Mouse (Mus musculus) limb, embryonic 12.5 days (tissue): ENCODE data around the gene Ccdc107. TPM values are rescaled to one million over a fixed set of nuclear protein-coding genes. Genes with fewer than 3 reads are reported as not detected.
A peak's percentile ranks its signal among the peaks of the same experiment; 100 is the strongest.

Source experiments
- ATAC-seq: fragments of 200-750 bp; cut with Nextera tagmentation; 2 replicates; pipeline ENCODE4 v1.8.0; 2017; ENCODE audit warnings: low read depth, moderate TSS enrichment; ENCODE audit not compliant: insufficient number of reproducible peaks, insufficient read depth, low FRiP score, low TSS enrichment
- H3K27ac ChIP-seq: fragments of 300-500 bp; sonication (generic); 2 replicates; pipeline ENCODE4 v1.5.1; 2016; ENCODE audit warnings: mild to moderate bottlenecking, moderate library complexity
- H3K27me3 ChIP-seq: fragments of 300-500 bp; sonication (generic); 2 replicates; pipeline ENCODE4 v1.6.1; 2016; ENCODE audit warnings: mild to moderate bottlenecking, moderate library complexity
- H3K36me3 ChIP-seq: fragments of 300-500 bp; sonication (generic); 2 replicates; pipeline ENCODE4 v1.6.1; 2016; ENCODE audit warnings: mild to moderate bottlenecking, moderate library complexity
- H3K4me1 ChIP-seq: fragments of 300-500 bp; sonication (generic); replicated peaks from 2 replicates; pipeline ENCODE4 v1.6.1; 2016
- H3K4me2 ChIP-seq: fragments of 300-500 bp; sonication (generic); 2 replicates; pipeline ENCODE4 v1.6.1; 2016; ENCODE audit warnings: mild to moderate bottlenecking, moderate library complexity
- H3K4me3 ChIP-seq: fragments of 300-500 bp; sonication (generic); replicated peaks from 2 replicates; pipeline ENCODE4 v1.5.1; 2016; ENCODE audit warnings: mild to moderate bottlenecking
- H3K9ac ChIP-seq: fragments of 300-500 bp; sonication (generic); replicated peaks from 2 replicates; pipeline ENCODE4 v1.6.1; 2016; ENCODE audit warnings: mild to moderate bottlenecking, moderate library complexity
- H3K9me3 ChIP-seq: fragments of 300-500 bp; sonication (generic); 2 replicates; pipeline ENCODE4 v1.6.1; 2016; ENCODE audit warnings: mild to moderate bottlenecking, moderate library complexity
- WGBS: fragments of 180-500 bp; shearing (Covaris S2); methylation state at CpG from one replicate; pipeline ENCODE4 v1.1.7; 2016; 5-methylcytosine and 5-hydroxymethylcytosine counted together
- polyA plus RNA-seq: library from polyadenylated mRNA; unstranded; fragments of >200 nt; fragmentation: Nextera tagmentation; extraction: Ambion mirVana; gene quantifications from 2 replicates; pipeline ENCODE4 v1.2.1, GENCODE M21; 2016

Ccdc107 gene
- polyA plus RNA-seq, 1 experiment from 2014 or later = 62.0 TPM

GRCm38 (mm10) chr4:43466872-43467271, 25.8 kb upstream of the Ccdc107 start:
- no peak overlapping the region for H3K4me2 ChIP-seq
- no peak for ATAC-seq
- no peaks in the 10 kb centered on the region for H3K36me3 ChIP-seq
- no peaks in the 10 kb centered on the region for H3K9me3 ChIP-seq
- no peaks in the 10 kb centered on the region for H3K4me1 ChIP-seq
- WGBS = 88% methylated on average over 7 of the region's 7 CpGs
- no peak overlapping the region for H3K9ac ChIP-seq
- no peak overlapping the region for H3K27ac ChIP-seq
- H3K4me3 ChIP-seq = no peak overlapping the region
- no peaks in the 10 kb centered on the region; the same call in 1 of the 2 replicates for H3K27me3 ChIP-seq

- ATAC-seq = no peak
- H3K36me3 ChIP-seq = no peaks in the 10 kb centered on the region
- no peak overlapping the region for H3K4me2 ChIP-seq
- no peaks in the 10 kb centered on the region for H3K27me3 ChIP-seq
- no peaks in the 10 kb centered on the region for H3K9me3 ChIP-seq
- WGBS = 91% methylated on average over 10 of the region's 10 CpGs
- H3K27ac ChIP-seq = no peak overlapping the region
- H3K9ac ChIP-seq = no peak overlapping the region
- H3K4me3 ChIP-seq = no peak overlapping the region
- no peaks in the 10 kb centered on the region for H3K4me1 ChIP-seq
Observed at GRCm38 (mm10) chr4:43470301-43470700, 22.4 kb upstream of the Ccdc107 start.

- Histone ChIP-seq H3K9ac (no peak overlapping the region), H3K4me2 (no peak overlapping the region), H3K9me3 (no peaks in the 10 kb centered on the region), H3K4me1 (no peaks in the 10 kb centered on the region), H3K4me3 (no peak overlapping the region), H3K36me3 (no peaks in the 10 kb centered on the region), H3K27ac (no peak overlapping the region), H3K27me3 (no peaks in the 10 kb centered on the region)
- 85% methylated on average over 1 of the region's 1 CpGs for WGBS
- ATAC-seq = no peak
Observed at GRCm38 (mm10) chr4:43473636-43474035, 19.1 kb upstream of the Ccdc107 start.

- H3K9ac ChIP-seq = no peak overlapping the region
- no peak overlapping the region for H3K4me2 ChIP-seq
- no peaks in the 10 kb centered on the region for H3K36me3 ChIP-seq
- H3K9me3 ChIP-seq = no peaks in the 10 kb centered on the region
- H3K27me3 ChIP-seq = no peaks in the 10 kb centered on the region
- ATAC-seq = no peak
- no peak overlapping the region for H3K27ac ChIP-seq
- no peaks in the 10 kb centered on the region for H3K4me1 ChIP-seq
- H3K4me3 ChIP-seq = no peak overlapping the region
- WGBS = 93% methylated on average over 6 of the region's 6 CpGs
Observed at GRCm38 (mm10) chr4:43476604-43477003, 16.1 kb upstream of the Ccdc107 start.

DNA sequence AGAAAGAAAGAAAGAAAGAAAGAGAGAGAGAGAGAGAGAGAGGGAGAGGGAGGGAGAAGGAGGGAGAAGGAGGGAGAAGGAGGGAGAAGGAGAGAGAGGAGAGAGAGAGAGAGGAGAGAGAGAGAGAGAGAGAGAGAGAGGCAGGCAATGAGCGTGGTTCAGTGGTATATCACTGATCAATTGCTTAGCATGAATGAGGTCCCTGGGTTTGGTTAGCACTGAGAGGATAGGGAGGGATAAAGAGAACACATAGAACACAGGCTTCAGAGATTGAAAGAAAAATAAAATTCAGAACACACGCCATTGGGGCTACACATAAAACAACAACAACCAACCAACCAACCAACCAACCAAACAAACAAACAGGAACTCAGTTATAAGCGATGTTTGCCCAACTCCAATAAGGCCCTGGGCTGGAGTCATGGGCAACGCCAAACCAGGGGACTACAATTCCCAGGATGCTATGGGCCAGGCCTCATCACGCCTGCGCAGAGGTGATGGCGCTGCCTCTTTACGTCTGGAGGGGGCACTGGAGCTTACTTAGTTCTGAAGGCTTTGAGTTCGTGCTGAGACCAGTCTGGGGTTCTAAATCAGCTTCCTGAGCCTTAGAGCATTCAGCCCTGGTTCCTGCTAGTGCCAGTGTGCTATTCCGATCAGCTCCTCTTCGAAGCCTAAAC, 14.7 kb upstream of the Ccdc107 start:
- Histone ChIP-seq H3K4me2 (peak overlapping the region; percentile 45), H3K4me3 (peak overlapping the region; percentile 29), H3K27me3 (no peaks in the 10 kb centered on the region), H3K9me3 (no peaks in the 10 kb centered on the region), H3K27ac (no peak overlapping the region), H3K9ac (no peak overlapping the region; the same call in 1 of the 2 replicates), H3K4me1 (no peaks in the 10 kb centered on the region), H3K36me3 (no peaks in the 10 kb centered on the region)
- peak; percentile 89; the same call in 1 of the 2 replicates for ATAC-seq
- 18% methylated on average over 10 of the region's 11 CpGs for WGBS

- ATAC-seq = no peak
- Histone ChIP-seq H3K4me3 (peak overlapping the region; percentile 29), H3K9me3 (no peaks in the 10 kb centered on the region), H3K27me3 (no peaks in the 10 kb centered on the region), H3K36me3 (no peaks in the 10 kb centered on the region), H3K9ac (no peak overlapping the region; the same call in 1 of the 2 replicates), H3K27ac (no peak overlapping the region), H3K4me2 (peak overlapping the region; percentile 45), H3K4me1 (no peaks in the 10 kb centered on the region)
- 54% methylated on average over 8 of the region's 8 CpGs for WGBS
Observed at GRCm38 (mm10) chr4:43478534-43478858, 14.2 kb upstream of the Ccdc107 start.

- no peak overlapping the region for H3K4me3 ChIP-seq
- no peaks in the 10 kb centered on the region for H3K27me3 ChIP-seq
- H3K4me1 ChIP-seq = no peaks in the 10 kb centered on the region
- H3K36me3 ChIP-seq = no peaks in the 10 kb centered on the region
- WGBS = 50% methylated on average over 24 of the region's 24 CpGs
- no peak overlapping the region for H3K9ac ChIP-seq
- no peaks in the 10 kb centered on the region for H3K9me3 ChIP-seq
- H3K4me2 ChIP-seq = peak overlapping the region; percentile 35
- ATAC-seq = no peak
- 0 out of 2 replicates have a peak overlapping the region, but pooled peaks have one; percentile 29 for H3K27ac ChIP-seq
Observed at GRCm38 (mm10) chr4:43478906-43479832, 13.5 kb upstream of the Ccdc107 start.

DNA sequence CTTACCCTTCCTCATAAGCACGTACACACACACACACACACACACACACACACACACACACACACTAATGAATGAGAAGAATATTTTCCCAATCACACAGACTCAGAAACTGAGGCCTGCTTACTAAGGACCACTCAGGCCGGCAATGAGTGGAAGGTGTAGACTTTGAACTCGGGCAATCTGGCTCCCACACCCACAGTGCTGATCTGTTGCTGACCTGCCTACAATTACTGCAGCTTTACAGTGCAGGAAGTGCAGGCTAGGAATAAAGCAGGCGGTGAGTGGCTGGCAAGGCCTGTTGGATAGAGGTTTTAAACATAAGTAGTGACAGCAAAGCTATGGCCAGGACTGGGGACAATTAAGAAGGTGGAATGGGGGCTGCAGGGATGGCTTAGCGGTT, 11.7 kb upstream of the Ccdc107 start:
- H3K4me1 ChIP-seq = no peaks in the 10 kb centered on the region
- H3K9ac ChIP-seq = no peak overlapping the region
- H3K4me3 ChIP-seq = no peak overlapping the region
- no peak overlapping the region for H3K4me2 ChIP-seq
- 76% methylated on average over 5 of the region's 5 CpGs for WGBS
- no peaks in the 10 kb centered on the region for H3K36me3 ChIP-seq
- H3K9me3 ChIP-seq = no peaks in the 10 kb centered on the region
- no peak for ATAC-seq
- H3K27me3 ChIP-seq = no peaks in the 10 kb centered on the region
- no peak overlapping the region for H3K27ac ChIP-seq

DNA sequence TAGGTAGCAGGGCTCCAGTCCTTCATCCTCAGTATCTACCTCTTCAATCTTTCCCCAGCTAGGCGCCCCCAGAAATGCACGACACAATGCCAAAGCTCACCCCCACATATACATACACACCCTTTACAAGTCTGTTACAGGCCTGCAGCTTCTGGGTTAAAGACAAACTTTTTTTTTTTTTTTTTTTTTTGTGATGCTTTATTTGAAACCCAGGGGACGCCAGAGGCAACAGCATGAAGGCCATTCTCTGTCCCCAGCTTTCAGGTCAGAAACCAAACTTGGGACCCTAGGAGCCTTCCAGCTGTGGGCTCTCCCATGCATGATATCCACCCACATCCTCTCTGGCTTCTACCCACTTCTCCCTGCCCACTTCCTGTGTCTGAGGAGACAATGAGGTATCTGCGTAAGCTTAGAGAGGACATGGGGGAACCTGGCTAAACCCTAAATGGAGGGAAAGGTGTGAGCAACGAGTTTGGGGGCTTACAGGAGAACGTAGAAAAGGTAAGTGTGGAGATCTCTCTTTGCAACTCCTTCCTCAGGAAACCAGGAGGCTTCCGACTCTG, 10.7 kb upstream of the Ccdc107 start:
- ATAC-seq = no peak
- WGBS = 79% methylated on average over 7 of the region's 7 CpGs
- Histone ChIP-seq H3K4me3 (no peak overlapping the region), H3K4me2 (no peak overlapping the region), H3K9me3 (no peaks in the 10 kb centered on the region), H3K9ac (no peak overlapping the region), H3K27ac (no peak overlapping the region), H3K36me3 (no peaks in the 10 kb centered on the region), H3K27me3 (no peaks in the 10 kb centered on the region), H3K4me1 (no peaks in the 10 kb centered on the region)

DNA sequence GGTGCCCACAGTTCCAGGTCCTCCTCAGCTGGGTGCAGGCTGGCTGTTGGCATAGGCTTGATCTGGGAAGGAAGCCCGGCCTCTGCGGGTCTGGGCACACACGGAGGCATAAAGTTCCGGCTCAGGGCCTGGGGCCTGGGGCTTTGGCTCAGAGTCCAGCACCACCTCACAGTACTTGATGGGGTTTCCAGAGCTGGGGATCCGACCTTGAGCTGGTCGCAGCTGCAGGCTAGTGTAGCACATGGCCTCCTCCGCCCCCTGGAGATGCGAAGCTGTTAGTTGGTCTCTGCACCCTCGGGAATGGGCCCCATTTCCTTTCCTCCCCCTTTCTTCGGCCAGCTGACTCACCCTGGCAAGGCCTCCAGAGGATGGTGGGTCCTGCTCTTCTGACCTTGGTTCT, 10.1 kb upstream of the Ccdc107 start:
- Histone ChIP-seq H3K4me1 (no peaks in the 10 kb centered on the region), H3K27me3 (no peaks in the 10 kb centered on the region), H3K9ac (no peak overlapping the region), H3K27ac (no peak overlapping the region), H3K4me3 (no peak overlapping the region), H3K9me3 (no peaks in the 10 kb centered on the region), H3K36me3 (no peaks in the 10 kb centered on the region), H3K4me2 (no peak overlapping the region)
- 70% methylated on average over 10 of the region's 10 CpGs for WGBS
- ATAC-seq = no peak

DNA sequence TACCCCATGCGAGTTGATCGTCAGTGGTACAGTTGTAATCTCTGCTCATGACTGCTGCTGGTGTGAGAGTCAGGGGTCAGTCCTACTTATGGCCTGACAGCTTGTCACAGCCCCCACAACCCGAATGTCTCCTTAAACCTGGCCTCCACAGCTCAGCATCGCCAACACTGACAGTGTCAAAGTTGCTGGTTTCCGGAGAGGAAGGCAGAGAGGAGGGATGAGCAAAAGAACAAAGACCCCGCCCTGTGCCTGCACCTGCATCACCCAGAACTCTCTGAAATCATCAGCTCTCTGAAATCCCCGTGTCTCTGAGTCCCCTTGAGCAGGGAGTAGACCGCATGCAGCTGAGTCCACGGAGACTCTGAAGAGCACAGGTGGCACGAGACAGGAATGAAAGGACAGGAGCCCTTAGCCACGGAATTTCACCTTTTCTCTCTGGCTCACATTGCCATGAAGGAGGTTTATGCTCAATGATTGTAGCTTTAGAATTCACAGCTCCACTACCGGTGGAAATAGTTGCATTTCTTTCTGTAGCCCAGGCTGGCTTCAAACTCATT, 9.1 kb upstream of the Ccdc107 start, which contains the start of gene Sit1:
Sit1 (minus strand) TSS at position 200 of the 557 bp plus-strand sequence.
- Histone ChIP-seq H3K4me3 (no peak within 1 kb of the TSS), H3K27me3 (no peaks in the 10 kb centered on the region), H3K9ac (no peak within 1 kb of the TSS), H3K4me1 (no peaks in the 10 kb centered on the region), H3K9me3 (no peaks in the 10 kb centered on the region), H3K36me3 (no peaks in the 10 kb centered on the region), H3K4me2 (no peak within 1 kb of the TSS), H3K27ac (no peak within 1 kb of the TSS)
- WGBS = 58% methylated on average over 12 of the region's 12 CpGs
- no peak for ATAC-seq
